Mouse (Mus musculus) small intestine, adult 2 months (tissue): ENCODE results near the gene Cadps.

Source experiments
- CTCF ChIP-seq: fragments of 200-500 bp; IDR thresholded peaks from 2 replicates; pipeline ENCODE4 v1.5.1; 2012; ENCODE audit warnings: low read depth, mild to moderate bottlenecking, control low read depth, inconsistent platforms, low read length, moderate library complexity, mixed read lengths; ENCODE audit not compliant: insufficient replicate concordance, insufficient read length; ENCODE audit errors: extremely low read depth
- POLR2A ChIP-seq: fragments of 200-500 bp; IDR thresholded peaks from 2 replicates; pipeline ENCODE4 v1.6.1; 2012; ENCODE audit warnings: low read depth, mild to moderate bottlenecking, control low read depth, inconsistent platforms, low read length, moderate library complexity

- no peak for TF ChIP-seq CTCF
- no peak for TF ChIP-seq POLR2A
Observed at GRCm38 (mm10) chr14:12822491-12823219, at the start of gene Cadps.
